Mouse (Mus musculus) leukemia stem cell, adult 10-12 weeks (primary cell): ENCODE measurements around the gene Galns. TPM values are rescaled to one million over a fixed set of nuclear protein-coding genes. Genes with fewer than 3 reads are reported as not detected.

Experiments used
- polyA plus RNA-seq: library from polyadenylated mRNA; stranded (reverse); fragments of >175 nt; gene quantifications from 2 replicates; pipeline ENCODE4 v1.2.3, GENCODE M21; 2012; ENCODE audit warnings: low replicate concordance

The Galns gene
- 2.4 and 8.2 TPM in 2 replicates for polyA plus RNA-seq

DNA sequence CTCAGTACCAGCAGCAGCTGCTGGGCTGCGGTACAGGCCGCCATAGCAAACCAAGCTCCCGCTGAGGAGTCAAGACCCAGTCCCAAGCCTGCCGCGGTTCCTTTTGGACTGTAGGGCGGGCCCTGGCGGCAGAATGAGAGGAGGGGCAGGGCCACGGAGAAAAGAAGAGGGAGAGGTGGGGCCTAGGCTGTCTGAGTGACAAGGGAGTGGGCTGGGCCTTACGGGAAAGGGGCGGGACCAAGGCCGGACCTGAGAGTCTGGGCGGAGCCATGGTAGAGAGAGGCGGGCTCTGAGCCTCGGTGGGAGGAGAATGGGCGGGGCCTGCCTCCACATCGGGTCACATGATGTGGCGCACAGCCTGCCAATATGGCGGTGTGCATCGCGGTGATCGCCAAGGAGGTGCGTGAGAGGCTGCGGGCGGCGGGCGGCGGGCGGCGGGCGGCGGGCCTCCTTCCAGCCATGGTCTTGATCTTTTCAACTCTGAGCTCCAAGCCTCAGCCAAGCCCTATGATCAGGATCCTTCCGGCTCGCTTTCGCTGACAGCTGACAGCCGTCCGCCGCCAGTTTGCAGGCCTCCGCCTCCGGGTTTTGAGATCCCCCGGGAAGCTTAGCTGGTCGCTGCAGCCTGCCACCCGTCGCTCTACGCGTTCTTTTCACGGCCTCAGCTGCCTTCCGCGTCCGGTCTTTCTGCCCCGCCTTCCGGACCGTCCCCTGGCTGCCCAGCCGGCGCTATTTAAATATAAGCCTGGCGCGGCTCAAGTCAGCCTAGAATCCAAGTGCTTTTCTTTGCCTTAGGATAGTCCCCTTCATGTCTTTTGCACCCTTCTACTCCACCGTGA, at the start of gene Galns, which contains the start of gene Trappc2l:
TSS of gene Galns (minus strand) at position 169 of the 839 bp plus-strand sequence.
TSS of gene Trappc2l (plus strand) at position 346 of the 839 bp plus-strand sequence.

DNA sequence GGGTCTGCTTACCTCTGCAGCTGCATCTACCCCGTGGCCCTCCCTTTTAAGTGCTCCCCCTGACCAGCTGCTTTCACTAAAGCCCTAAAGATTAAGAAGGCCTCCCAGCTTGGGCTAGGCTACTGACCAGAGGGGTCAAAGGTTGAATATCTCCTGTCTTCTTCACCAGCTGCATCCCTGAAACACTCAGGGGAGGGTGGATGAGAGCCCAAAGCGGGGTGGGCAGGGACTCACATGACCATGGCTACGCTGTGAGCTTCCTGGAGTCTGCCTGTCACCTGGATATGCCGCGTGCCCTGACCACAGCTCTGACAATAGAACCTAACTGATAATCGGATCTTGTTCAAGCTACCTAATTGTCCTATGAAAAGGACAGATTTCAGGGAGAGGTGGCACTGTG, 11.5 kb upstream of the Galns start, which contains the start of gene Pabpn1l:
TSS of gene Pabpn1l (minus strand) at position 13 of the 400 bp plus-strand sequence.

DNA sequence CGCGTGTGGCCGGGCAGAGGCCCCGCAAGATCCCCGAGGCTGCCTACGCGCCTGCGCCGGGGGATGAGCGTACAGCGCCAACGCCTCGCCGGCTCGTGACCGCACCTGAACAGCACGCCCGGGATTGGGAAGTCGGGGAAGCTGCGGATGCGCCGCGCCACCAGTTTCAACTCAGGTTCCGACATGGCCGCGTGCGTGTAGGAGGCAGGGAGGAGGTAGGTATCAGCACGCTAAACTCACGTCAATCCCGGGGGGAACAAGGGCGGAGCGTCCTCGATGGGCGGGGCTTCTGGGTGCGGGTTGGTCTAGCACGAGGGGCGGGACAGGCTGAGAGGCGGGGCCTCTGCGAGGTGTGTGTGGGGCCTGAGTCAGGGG, 34.6 kb downstream of the Galns start, which contains the start of gene Aprt:
TSS of gene Aprt (minus strand) at position 262 of the 375 bp plus-strand sequence.

DNA sequence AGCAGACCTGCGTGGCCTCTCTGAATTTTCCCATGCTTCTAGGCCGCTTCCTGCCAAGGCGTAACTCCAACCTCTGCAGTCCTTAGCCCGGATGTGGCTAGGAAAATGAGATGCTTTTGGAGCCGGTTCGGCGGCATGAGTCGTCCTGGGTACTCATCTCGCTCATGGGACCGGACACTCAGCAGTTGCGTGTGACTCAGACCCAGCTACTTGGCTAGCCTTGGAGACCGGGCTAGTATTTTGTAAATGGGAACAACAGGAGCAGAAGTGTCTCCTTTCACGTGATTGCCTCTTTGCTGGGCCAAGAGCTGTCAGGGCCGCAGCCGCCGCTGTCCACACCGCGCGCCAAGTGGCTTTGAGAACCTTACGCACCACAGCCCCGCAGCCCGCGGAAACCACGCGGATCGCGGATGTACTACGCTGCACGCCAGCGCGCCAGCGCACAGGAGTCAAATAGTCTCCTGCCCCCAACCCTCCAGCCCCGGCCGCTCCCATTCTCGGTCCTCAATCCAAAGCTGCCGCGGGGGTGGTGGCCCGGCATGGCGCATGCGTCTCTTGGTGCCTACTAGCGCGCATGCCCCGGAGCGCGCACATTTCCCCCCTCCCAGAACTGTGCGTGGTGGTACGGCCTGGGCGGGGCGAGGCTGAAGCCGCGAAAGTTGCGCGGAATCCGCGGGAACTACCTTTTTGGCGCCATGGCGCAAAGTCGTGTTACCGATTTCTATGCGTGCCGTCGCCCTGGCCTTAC, 43.7 kb downstream of the Galns start, which contains the start of gene Cdt1:
TSS of gene Cdt1 (plus strand) at position 655 of the 748 bp plus-strand sequence.

DNA sequence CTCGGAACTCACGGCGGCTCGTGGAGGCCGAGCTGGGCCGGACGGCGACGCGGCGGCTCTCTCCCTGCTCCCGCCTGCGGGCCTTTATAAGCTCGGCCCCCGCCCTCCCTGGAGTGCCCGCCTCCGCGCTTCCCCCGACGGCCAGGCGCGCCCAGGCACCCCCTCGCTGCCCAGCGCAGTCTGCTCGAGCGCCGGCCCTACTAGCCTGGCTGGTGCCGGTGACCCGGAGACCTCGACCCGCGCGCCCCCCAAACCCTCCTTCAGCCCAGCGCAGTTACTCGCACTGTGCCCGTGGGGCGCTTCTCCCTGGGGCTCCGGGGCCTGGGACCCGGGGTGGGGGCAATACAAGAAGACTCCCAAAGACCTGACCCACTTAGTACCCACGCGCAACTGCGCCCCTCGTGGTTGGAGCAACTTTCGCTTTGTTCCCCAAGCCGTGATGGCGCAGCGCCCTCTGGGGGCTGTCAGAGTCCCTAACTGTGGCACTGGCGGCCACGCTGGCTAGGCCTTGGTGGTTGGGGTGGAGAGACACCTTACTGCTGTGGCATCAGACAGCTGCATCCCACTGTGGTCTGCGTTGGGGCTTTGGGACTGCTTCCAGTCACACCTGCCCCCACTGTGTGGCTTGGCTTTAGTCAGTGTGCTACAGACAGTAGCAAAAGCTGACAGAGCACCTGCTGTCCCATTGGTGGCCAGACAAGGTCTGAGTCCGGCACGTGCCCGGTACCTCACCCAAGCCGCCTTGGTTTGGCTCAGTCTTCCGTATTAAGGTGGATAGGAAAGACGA, 59.8 kb downstream of the Galns start, which contains the start of gene Piezo1:
TSS of gene Piezo1 (minus strand) at position 65 of the 787 bp plus-strand sequence.

Other genes starting within 250 kb of the Galns start
- gene Zc3h18, start 234.9 kb downstream of the Galns start, polyA plus RNA-seq = 91.5 and 120 TPM in 2 replicates
- 0.27 TPM in 1 of 2 replicates, not detected in the other for gene Il17c, start 189.4 kb downstream of the Galns start, polyA plus RNA-seq
- gene Cyba, start 178.5 kb downstream of the Galns start, polyA plus RNA-seq = 241 and 437 TPM in 2 replicates
- 7.4 and 8.7 TPM in 2 replicates for gene Mvd, start 168.0 kb downstream of the Galns start, polyA plus RNA-seq
- 0.42 and 0.59 TPM in 2 replicates for gene Snai3, start 150.7 kb downstream of the Galns start, polyA plus RNA-seq
- 16.7 and 27.1 TPM in 2 replicates for gene Rnf166, start 135.4 kb downstream of the Galns start, polyA plus RNA-seq
- 35.6 and 52.9 TPM in 2 replicates for gene Ctu2, start 135.3 kb downstream of the Galns start, polyA plus RNA-seq
- 144 and 175 TPM in 2 replicates for gene Piezo1, start 60.1 kb downstream of the Galns start, polyA plus RNA-seq
- gene Cdt1, start 43.4 kb downstream of the Galns start, polyA plus RNA-seq = 618 and 659 TPM in 2 replicates
- 73.2 and 246 TPM in 2 replicates for gene Aprt, start 34.6 kb downstream of the Galns start, polyA plus RNA-seq
- gene Trappc2l, start 177 bp upstream of the Galns start, polyA plus RNA-seq = 1.6 TPM in 1 of 2 replicates, not detected in the other
- not detected in 2 replicates for gene Pabpn1l, start 11.3 kb upstream of the Galns start, polyA plus RNA-seq
- 199 and 264 TPM in 2 replicates for gene Cbfa2t3, start 87.6 kb upstream of the Galns start, polyA plus RNA-seq
- gene Acsf3, start 164.0 kb upstream of the Galns start, polyA plus RNA-seq = 7.4 and 9.4 TPM in 2 replicates
- gene Cdh15, start 236.5 kb upstream of the Galns start, polyA plus RNA-seq = not detected in 2 replicates